Comparison of ENCODE assay signal across 17 mouse cellular contexts in genomic region chr11:77874685-77875231, GRCm38 (mm10). TPM values are rescaled to one million over a fixed set of nuclear protein-coding genes. Genes with fewer than 3 reads are reported as not detected.
DNase-seq lines count a peak whose midpoint lies in the region; ATAC-seq and TF ChIP-seq lines count a peak whose summit lies in the region.
"Had no signal": no experiment of that assay in that cellular context is flagged by ENCODE, and none has a peak within 500 bp of the region (broad histone marks: within the 10 kb centered on the region; RNA-seq: fewer than 3 reads in every experiment).

No protein-coding gene starts in this region.

- 47% methylated on average over 6 of the region's 6 CpGs for WGBS in lung, embryonic 15.5 days
- 36% methylated on average over 6 of the region's 6 CpGs for WGBS in forebrain, postnatal 0 days
- WGBS in neural tube, embryonic 14.5 days: 46% methylated on average over 6 of the region's 6 CpGs

- H3K9ac ChIP-seq in lung, embryonic 15.5 days: no peak overlapping the region
- no peak overlapping the region for H3K9ac ChIP-seq in forebrain, postnatal 0 days
- no peak overlapping the region for H3K9ac ChIP-seq in neural tube, embryonic 14.5 days (replicated peaks; ENCODE audit: low read depth, low read length)
- H3K9ac ChIP-seq: limb, embryonic 15.5 days had no signal

- TF ChIP-seq CTCF in forebrain, postnatal 0 days (IDR thresholded peaks at IDR 0.05; ENCODE audit: low read depth): no peak; the same call in 1 of the 2 replicates

- no peak overlapping the region for H3K4me2 ChIP-seq in lung, embryonic 15.5 days
- H3K4me2 ChIP-seq in forebrain, postnatal 0 days (ENCODE audit: low read depth): no peak overlapping the region
- H3K4me2 ChIP-seq in neural tube, embryonic 14.5 days (ENCODE audit: low read depth, low read length): no peak overlapping the region
- H3K4me2 ChIP-seq: limb, embryonic 15.5 days had no signal

- H3K27ac ChIP-seq in lung, embryonic 15.5 days: no peak overlapping the region
- H3K27ac ChIP-seq in forebrain, postnatal 0 days (ENCODE audit: low read depth, low read length): 0 out of 2 replicates have a peak overlapping the region, but pooled peaks have one; percentile 81
- peak overlapping the region; percentile 28; the same call in 1 of the 2 replicates for H3K27ac ChIP-seq in neural tube, embryonic 14.5 days (ENCODE audit: low read depth, low read length)
- H3K27ac ChIP-seq: embryonic facial prominence, embryonic 10.5 days; limb, embryonic 15.5 days had no signal

- H3K9me3 ChIP-seq in lung, embryonic 15.5 days: no peaks in the 10 kb centered on the region
- H3K9me3 ChIP-seq in forebrain, postnatal 0 days (ENCODE audit: low read length): no peaks in the 10 kb centered on the region
- no peaks in the 10 kb centered on the region for H3K9me3 ChIP-seq in neural tube, embryonic 14.5 days (ENCODE audit: control insufficient read depth, low read length)
- H3K9me3 ChIP-seq: limb, embryonic 15.5 days had no signal

- H3K4me3 ChIP-seq in lung, embryonic 15.5 days: no peak overlapping the region
- no peak overlapping the region for H3K4me3 ChIP-seq in forebrain, postnatal 0 days (ENCODE audit: low read depth, low read length)
- H3K4me3 ChIP-seq in neural tube, embryonic 14.5 days (ENCODE audit: low read depth, low read length): no peak overlapping the region
- H3K4me3 ChIP-seq: embryonic facial prominence, embryonic 10.5 days; erythroblast, embryonic 14.5 days; limb, embryonic 15.5 days had no signal

- peak; percentile 29; the same call in 1 of the 2 replicates for ATAC-seq in lung, embryonic 15.5 days (ENCODE audit: borderline replicate concordance, extremely low read depth, low FRiP score, low TSS enrichment)
- no peak for ATAC-seq in forebrain, postnatal 0 days
- ATAC-seq in neural tube, embryonic 14.5 days (ENCODE audit: low read depth): no peak
- ATAC-seq: inflammation-experienced regulatory T-cells, adult 6 months had no signal

- no peak for DNase-seq in lung, postnatal 25 days (ENCODE audit: low spot score)
- DNase-seq in ZHBTc4 (ENCODE audit: low read depth, low spot score): peak; percentile 68
- DNase-seq in forebrain, postnatal 0 days: no peak
- no peak for DNase-seq in heart, postnatal 4 days
- no peak for DNase-seq in left cerebral cortex, adult 11 months (ENCODE audit: low spot score)
- DNase-seq: cerebellum, postnatal 25 days; kidney, postnatal 10 days; lung, postnatal 10 days; thymus, postnatal 14 days had no signal

- H3K36me3 ChIP-seq in lung, embryonic 15.5 days: no peaks in the 10 kb centered on the region
- no peaks in the 10 kb centered on the region for H3K36me3 ChIP-seq in forebrain, postnatal 0 days (ENCODE audit: insufficient read depth)
- no peaks in the 10 kb centered on the region for H3K36me3 ChIP-seq in neural tube, embryonic 14.5 days (ENCODE audit: control insufficient read depth, insufficient read depth, low read length)
- H3K36me3 ChIP-seq: embryonic facial prominence, embryonic 10.5 days; limb, embryonic 15.5 days had no signal

- H3K4me1 ChIP-seq in lung, embryonic 15.5 days: peaks cover 33% of the 10 kb centered on the region
- H3K4me1 ChIP-seq in forebrain, postnatal 0 days (ENCODE audit: insufficient read depth): peaks cover 57% of the 10 kb centered on the region
- peaks cover 33% of the 10 kb centered on the region for H3K4me1 ChIP-seq in neural tube, embryonic 14.5 days (ENCODE audit: control insufficient read depth, insufficient read depth, low read length)

- no peaks in the 10 kb centered on the region for H3K27me3 ChIP-seq in lung, embryonic 15.5 days
- H3K27me3 ChIP-seq in forebrain, postnatal 0 days (ENCODE audit: insufficient read depth, low read length): no peaks in the 10 kb centered on the region
- H3K27me3 ChIP-seq in neural tube, embryonic 14.5 days (ENCODE audit: control insufficient read depth, insufficient read depth, low read length): no peaks in the 10 kb centered on the region
- H3K27me3 ChIP-seq: limb, embryonic 15.5 days had no signal

RNA-seq across cellular contexts. Expression of gene Pipox, which starts 19.1 kb away (rescaled TPM):
- 1.2 and 1.6 TPM in 2 replicates for polyA plus RNA-seq in lung, embryonic 15.5 days (2015; fragmentation: Nextera tagmentation; extraction: Ambion mirVana)
- total RNA-seq in forebrain, postnatal 0 days (2014; rRNA removed): 3.8 and 6.8 TPM in 2 replicates
- polyA plus RNA-seq in forebrain, postnatal 0 days (2015; fragmentation: Nextera tagmentation; extraction: Ambion mirVana): 3.7 and 4.2 TPM in 2 replicates
- 4.6 and 6.7 TPM in 2 replicates for polyA plus RNA-seq in neural tube, embryonic 14.5 days (2014; fragmentation: Nextera tagmentation; extraction: Ambion mirVana)
- 1 to 10 TPM; 1.9 to 2.5 TPM for total RNA-seq in heart, postnatal 4 days (2021)
- total RNA-seq: gastrocnemius, adult 18-20 months; megakaryocyte-erythroid progenitor cell, adult 5-6 weeks had no signal
- polyA plus RNA-seq: erythroblast, embryonic 14.5 days had no signal

RNA-seq across cellular contexts. Expression of gene Sez6, which starts 55.8 kb away (rescaled TPM):
- polyA plus RNA-seq in lung, embryonic 15.5 days (2015; fragmentation: Nextera tagmentation; extraction: Ambion mirVana): 0.23 and 0.51 TPM in 2 replicates
- total RNA-seq in forebrain, postnatal 0 days (2014; rRNA removed): 150 and 194 TPM in 2 replicates
- 183 and 214 TPM in 2 replicates for polyA plus RNA-seq in forebrain, postnatal 0 days (2015; fragmentation: Nextera tagmentation; extraction: Ambion mirVana)
- 121 and 145 TPM in 2 replicates for polyA plus RNA-seq in neural tube, embryonic 14.5 days (2014; fragmentation: Nextera tagmentation; extraction: Ambion mirVana)
- total RNA-seq in heart, postnatal 4 days (2021): under 1 TPM; 0.14 to 0.19 TPM
- total RNA-seq: megakaryocyte-erythroid progenitor cell, adult 5-6 weeks had no signal
- polyA plus RNA-seq: erythroblast, embryonic 14.5 days had no signal

Comparison
In these comparisons a context has a peak if more than half of its experiments do, and no peak if none do; other contexts are left out.
1. RNA of gene Sez6, which starts 55.8 kb away (polyA plus RNA-seq): 183 to 214 TPM in forebrain, postnatal 0 days and 121 to 145 TPM in neural tube, embryonic 14.5 days; 0.23 to 0.51 TPM in lung, embryonic 15.5 days; every median in the first group is over 10 times any median in the second.